Comparison of ENCODE assay signal across 17 mouse cellular contexts in the genomic region with DNA sequence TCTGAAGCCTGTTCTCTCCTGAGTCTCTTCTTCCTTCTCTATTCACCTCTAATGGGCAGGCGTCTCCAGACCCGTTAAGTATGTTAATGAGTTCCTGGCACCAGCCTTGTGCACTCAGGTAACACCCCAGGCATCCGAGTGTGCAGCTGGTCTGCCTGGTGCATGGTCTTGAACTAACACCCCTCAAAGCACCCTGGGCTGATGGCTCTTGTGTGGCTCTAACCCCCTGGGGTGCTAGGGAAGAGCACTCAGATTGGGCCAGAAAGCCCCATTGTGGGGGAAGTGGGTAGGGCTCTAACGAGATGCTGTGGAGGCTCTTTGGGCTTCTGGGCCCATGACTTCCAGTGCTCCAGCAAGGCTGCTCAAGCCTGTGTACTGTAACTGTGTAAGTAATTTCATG. TPM values are rescaled to one million over a fixed set of nuclear protein-coding genes. Genes with fewer than 3 reads are reported as not detected.
A peak's percentile ranks its signal among the peaks of the same experiment; 100 is the strongest.
DNase-seq lines count a peak whose midpoint lies in the region; ATAC-seq and TF ChIP-seq lines count a peak whose summit lies in the region.
"Had no signal": no experiment of that assay in that cellular context is flagged by ENCODE, and none has a peak within 500 bp of the region (broad histone marks: within the 10 kb centered on the region; RNA-seq: fewer than 3 reads in every experiment).

No protein-coding gene starts in this region.

- H3K9ac ChIP-seq in forebrain, postnatal 0 days, result 0 out of 2 replicates have a peak overlapping the region, but pooled peaks have one; percentile 1
- no peak overlapping the region for H3K9ac ChIP-seq in forebrain, embryonic 11.5 days (ENCODE audit: low read length)
- peak overlapping the region; percentile 47; the same call in 1 of the 2 replicates for H3K9ac ChIP-seq in intestine, embryonic 16.5 days (ENCODE audit: low read depth, low read length)
- no peak overlapping the region for H3K9ac ChIP-seq in intestine, postnatal 0 days (ENCODE audit: low read depth, low read length)
- H3K9ac ChIP-seq: embryonic facial prominence, embryonic 12.5 days; lung, embryonic 15.5 days had no signal

- H3K4me1 ChIP-seq in forebrain, postnatal 0 days (ENCODE audit: insufficient read depth), result peaks cover 17% of the 10 kb centered on the region
- peaks cover 7% of the 10 kb centered on the region for H3K4me1 ChIP-seq in forebrain, embryonic 11.5 days (replicated peaks; ENCODE audit: control insufficient read depth, insufficient read depth, low read length)
- H3K4me1 ChIP-seq in intestine, embryonic 16.5 days (ENCODE audit: control insufficient read depth, insufficient read depth, low read length), result peaks cover 24% of the 10 kb centered on the region
- 0 out of 2 replicates have a peak, but pooled peaks cover 8% of the 10 kb centered on the region for H3K4me1 ChIP-seq in intestine, postnatal 0 days (replicated peaks; ENCODE audit: control insufficient read depth, insufficient read depth, low read length)
- H3K4me1 ChIP-seq in E14TG2a.4 (replicated peaks; ENCODE audit: low read depth, low read length), result peaks cover 65% of the 10 kb centered on the region
- H3K4me1 ChIP-seq in bone marrow macrophage, adult 2 months (ENCODE audit: control insufficient read depth, insufficient read depth, low read length), result peaks cover 38% of the 10 kb centered on the region
- peaks cover 39% of the 10 kb centered on the region for H3K4me1 ChIP-seq in thymus, adult 2 months (replicated peaks; ENCODE audit: control insufficient read depth, insufficient read depth, low read length)

- TF ChIP-seq CTCF in forebrain, postnatal 0 days (IDR thresholded peaks at IDR 0.05; ENCODE audit: low read depth), result no peak
- TF ChIP-seq CTCF in intestine, postnatal 0 days (IDR thresholded peaks at IDR 0.05; ENCODE audit: low read depth), result no peak
- TF ChIP-seq CTCF in E14TG2a.4 (conservative IDR thresholded peaks at IDR 0.05; ENCODE audit: low read length), result no peak
- no peak for TF ChIP-seq CTCF in bone marrow macrophage, adult 2 months (IDR thresholded peaks at IDR 0.05; ENCODE audit: low read depth, low read length)
- TF ChIP-seq CTCF in thymus, adult 2 months (IDR thresholded peaks at IDR 0.05; ENCODE audit: borderline replicate concordance, control insufficient read depth, extremely low read depth, insufficient read depth, low read length, poor library complexity), result no peak

- DNase-seq in forebrain, postnatal 0 days, result no peak
- no peak for DNase-seq in forebrain, embryonic 11.5 days (ENCODE audit: low spot score)
- DNase-seq in thymus, adult 2 months, result no peak
- no peak for DNase-seq in B cell, adult 2 months
- DNase-seq: cerebellum, postnatal 14 days had no signal

- WGBS in forebrain, postnatal 0 days, result 37% methylated on average over 4 of the region's 4 CpGs
- 61% methylated on average over 4 of the region's 4 CpGs for WGBS in forebrain, embryonic 11.5 days
- 72% methylated on average over 4 of the region's 4 CpGs for WGBS in intestine, embryonic 16.5 days
- 71% methylated on average over 4 of the region's 4 CpGs for WGBS in intestine, postnatal 0 days
- WGBS in thymus, adult 2 months, result 83% methylated on average over 4 of the region's 4 CpGs

- no peak for ATAC-seq in forebrain, postnatal 0 days
- ATAC-seq in forebrain, embryonic 11.5 days (replicated peaks; ENCODE audit: low FRiP score), result no peak
- ATAC-seq in intestine, embryonic 16.5 days, result no peak
- no peak for ATAC-seq in intestine, postnatal 0 days

- no peak overlapping the region for H3K4me2 ChIP-seq in forebrain, postnatal 0 days (ENCODE audit: low read depth)
- H3K4me2 ChIP-seq in forebrain, embryonic 11.5 days (ENCODE audit: low read depth, low read length, severe bottlenecking), result no peak overlapping the region
- H3K4me2 ChIP-seq in intestine, embryonic 16.5 days (ENCODE audit: low read depth, low read length), result no peak overlapping the region
- no peak overlapping the region for H3K4me2 ChIP-seq in intestine, postnatal 0 days (replicated peaks; ENCODE audit: low read depth)
- H3K4me2 ChIP-seq: embryonic facial prominence, embryonic 12.5 days; lung, embryonic 15.5 days had no signal

- H3K27me3 ChIP-seq in forebrain, postnatal 0 days (ENCODE audit: insufficient read depth, low read length), result no peaks in the 10 kb centered on the region
- no peaks in the 10 kb centered on the region for H3K27me3 ChIP-seq in forebrain, embryonic 11.5 days (ENCODE audit: control insufficient read depth, insufficient read depth, low read length)
- H3K27me3 ChIP-seq in intestine, embryonic 16.5 days (replicated peaks; ENCODE audit: control insufficient read depth, insufficient read depth, low read length), result no peaks in the 10 kb centered on the region
- no peaks in the 10 kb centered on the region for H3K27me3 ChIP-seq in intestine, postnatal 0 days (replicated peaks; ENCODE audit: control insufficient read depth, insufficient read depth, low read length)
- no peaks in the 10 kb centered on the region for H3K27me3 ChIP-seq in E14TG2a.4 (ENCODE audit: insufficient read depth, low read length)
- H3K27me3 ChIP-seq in thymus, adult 2 months (ENCODE audit: control insufficient read depth, insufficient read depth, low read length), result no peaks in the 10 kb centered on the region
- H3K27me3 ChIP-seq: embryonic facial prominence, embryonic 12.5 days; lung, embryonic 15.5 days had no signal

- no peak overlapping the region for H3K4me3 ChIP-seq in forebrain, postnatal 0 days (ENCODE audit: low read depth, low read length)
- no peak overlapping the region for H3K4me3 ChIP-seq in forebrain, embryonic 11.5 days (ENCODE audit: low read depth, low read length)
- no peak overlapping the region for H3K4me3 ChIP-seq in intestine, embryonic 16.5 days (ENCODE audit: low read length)
- H3K4me3 ChIP-seq in intestine, postnatal 0 days (ENCODE audit: low read depth, low read length), result no peak overlapping the region
- peak overlapping the region; percentile 100 for H3K4me3 ChIP-seq in E14TG2a.4 (replicated peaks; ENCODE audit: low read length)
- H3K4me3 ChIP-seq in bone marrow macrophage, adult 2 months (ENCODE audit: insufficient read depth, low read length), result no peak overlapping the region
- no peak overlapping the region for H3K4me3 ChIP-seq in thymus, adult 2 months (ENCODE audit: control insufficient read depth, insufficient read depth, low read length)
- H3K4me3 ChIP-seq: embryonic facial prominence, embryonic 12.5 days; lung, embryonic 15.5 days had no signal

- no peaks in the 10 kb centered on the region for H3K9me3 ChIP-seq in forebrain, postnatal 0 days (ENCODE audit: low read length)
- no peaks in the 10 kb centered on the region for H3K9me3 ChIP-seq in forebrain, embryonic 11.5 days (ENCODE audit: control insufficient read depth, low read length)
- H3K9me3 ChIP-seq in intestine, embryonic 16.5 days (ENCODE audit: control insufficient read depth, low read length), result no peaks in the 10 kb centered on the region
- H3K9me3 ChIP-seq in intestine, postnatal 0 days (ENCODE audit: control insufficient read depth), result no peaks in the 10 kb centered on the region
- H3K9me3 ChIP-seq in E14TG2a.4 (ENCODE audit: low read length), result no peaks in the 10 kb centered on the region
- H3K9me3 ChIP-seq: embryonic facial prominence, embryonic 12.5 days; lung, embryonic 15.5 days had no signal

- TF ChIP-seq POLR2A in bone marrow macrophage, adult 2 months (IDR thresholded peaks at IDR 0.05; ENCODE audit: borderline replicate concordance, low read depth, low read length), result no peak
- no peak for TF ChIP-seq POLR2A in thymus, adult 2 months (IDR thresholded peaks at IDR 0.05; ENCODE audit: control insufficient read depth, extremely low read depth, insufficient read depth, low read length, poor library complexity)

- H3K36me3 ChIP-seq in forebrain, postnatal 0 days (ENCODE audit: insufficient read depth), result peaks cover 55% of the 10 kb centered on the region
- peaks cover 26% of the 10 kb centered on the region for H3K36me3 ChIP-seq in forebrain, embryonic 11.5 days (ENCODE audit: control insufficient read depth, insufficient read depth, low read length)
- H3K36me3 ChIP-seq in intestine, embryonic 16.5 days (ENCODE audit: control insufficient read depth, insufficient read depth, low read length), result peaks cover 38% of the 10 kb centered on the region
- peaks cover 61% of the 10 kb centered on the region for H3K36me3 ChIP-seq in intestine, postnatal 0 days (ENCODE audit: control insufficient read depth, insufficient read depth)
- H3K36me3 ChIP-seq in E14TG2a.4 (ENCODE audit: insufficient read depth, low read length), result peaks cover 94% of the 10 kb centered on the region
- peaks cover 62% of the 10 kb centered on the region for H3K36me3 ChIP-seq in thymus, adult 2 months (ENCODE audit: control insufficient read depth, insufficient read depth, low read length)

- no peak overlapping the region for H3K27ac ChIP-seq in forebrain, postnatal 0 days (ENCODE audit: low read depth, low read length)
- no peak overlapping the region for H3K27ac ChIP-seq in forebrain, embryonic 11.5 days (ENCODE audit: low read depth, low read length)
- H3K27ac ChIP-seq in intestine, embryonic 16.5 days (ENCODE audit: low read length), result no peak overlapping the region
- no peak overlapping the region for H3K27ac ChIP-seq in intestine, postnatal 0 days (ENCODE audit: low read depth, low read length)
- 0 out of 2 replicates have a peak overlapping the region, but pooled peaks have one; percentile 3 for H3K27ac ChIP-seq in bone marrow macrophage, adult 2 months (ENCODE audit: insufficient read depth, low read depth, low read length)
- no peak overlapping the region for H3K27ac ChIP-seq in thymus, adult 2 months (ENCODE audit: control insufficient read depth, insufficient read depth, low read length)
- H3K27ac ChIP-seq: embryonic facial prominence, embryonic 12.5 days; lung, embryonic 15.5 days; stomach, postnatal 0 days had no signal

RNA-seq across cellular contexts. Expression of a gene that starts 5.2 kb away (rescaled TPM):
- 283 and 328 TPM in 2 replicates for total RNA-seq in forebrain, postnatal 0 days (2014; rRNA removed)
- 856 and 963 TPM in 2 replicates for polyA plus RNA-seq in forebrain, postnatal 0 days (2015; fragmentation: Nextera tagmentation; extraction: Ambion mirVana)
- polyA plus RNA-seq in forebrain, embryonic 11.5 days (2014; fragmentation: Nextera tagmentation; extraction: Ambion mirVana), result 1,858 and 1,977 TPM in 2 replicates
- 1,882 and 2,067 TPM in 2 replicates for polyA plus RNA-seq in intestine, embryonic 16.5 days (2015; fragmentation: Nextera tagmentation; extraction: Ambion mirVana)
- 644 and 733 TPM in 2 replicates for polyA plus RNA-seq in intestine, postnatal 0 days (2015; fragmentation: Nextera tagmentation; extraction: Ambion mirVana)
- 331 and 370 TPM in 2 replicates for polyA plus RNA-seq in bone marrow macrophage, adult 2 months (2012; ENCODE audit: insufficient read depth, insufficient read length, missing spikeins)
- 296 and 344 TPM in 2 replicates for polyA plus RNA-seq in thymus, adult 2 months (2012; rRNA removed)

RNA-seq across cellular contexts. Expression of a gene that starts 39.7 kb away (rescaled TPM):
- total RNA-seq in forebrain, postnatal 0 days (2014; rRNA removed), result 30.5 and 31.3 TPM in 2 replicates
- polyA plus RNA-seq in forebrain, postnatal 0 days (2015; fragmentation: Nextera tagmentation; extraction: Ambion mirVana), result 14.8 and 18.9 TPM in 2 replicates
- polyA plus RNA-seq in forebrain, embryonic 11.5 days (2014; fragmentation: Nextera tagmentation; extraction: Ambion mirVana), result 51.6 and 56.2 TPM in 2 replicates
- polyA plus RNA-seq in intestine, embryonic 16.5 days (2015; fragmentation: Nextera tagmentation; extraction: Ambion mirVana), result 20.0 and 22.2 TPM in 2 replicates
- polyA plus RNA-seq in intestine, postnatal 0 days (2015; fragmentation: Nextera tagmentation; extraction: Ambion mirVana), result 20.7 and 22.4 TPM in 2 replicates
- 77.7 and 90.2 TPM in 2 replicates for polyA plus RNA-seq in bone marrow macrophage, adult 2 months (2012; ENCODE audit: insufficient read depth, insufficient read length, missing spikeins)
- polyA plus RNA-seq in thymus, adult 2 months (2012; rRNA removed), result 52.5 and 62.1 TPM in 2 replicates

RNA-seq across cellular contexts. Expression of a gene that starts 40.6 kb away (rescaled TPM):
- total RNA-seq in forebrain, postnatal 0 days (2014; rRNA removed), result not detected in 2 replicates
- polyA plus RNA-seq in forebrain, postnatal 0 days (2015; fragmentation: Nextera tagmentation; extraction: Ambion mirVana), result not detected in 2 replicates
- polyA plus RNA-seq in forebrain, embryonic 11.5 days (2014; fragmentation: Nextera tagmentation; extraction: Ambion mirVana), result not detected in 2 replicates
- polyA plus RNA-seq in intestine, embryonic 16.5 days (2015; fragmentation: Nextera tagmentation; extraction: Ambion mirVana), result not detected in 2 replicates
- polyA plus RNA-seq in intestine, postnatal 0 days (2015; fragmentation: Nextera tagmentation; extraction: Ambion mirVana), result not detected in 2 replicates
- not detected in 2 replicates for polyA plus RNA-seq in bone marrow macrophage, adult 2 months (2012; ENCODE audit: insufficient read depth, insufficient read length, missing spikeins)
- polyA plus RNA-seq in thymus, adult 2 months (2012; rRNA removed), result 0.31 and 0.40 TPM in 2 replicates
- total RNA-seq: adrenal gland, postnatal 4 days; gastrocnemius, adult 18-20 months; hematopoietic stem cell, adult 5-6 weeks; left cerebral cortex, postnatal 36 days; midbrain, postnatal 0 days had no signal
- polyA plus RNA-seq: lung, embryonic 15.5 days; midbrain, postnatal 0 days; stomach, postnatal 0 days had no signal

Comparison
In these comparisons a context has a peak if more than half of its experiments do, and no peak if none do; other contexts are left out.
1. H3K9ac ChIP-seq: peak in forebrain, postnatal 0 days (single experiment) and intestine, embryonic 16.5 days (single experiment); none in forebrain, embryonic 11.5 days (single experiment) and intestine, postnatal 0 days (single experiment).